Mouse (Mus musculus): ENCODE measurements around the gene Dennd1b. TPM values are rescaled to one million over a fixed set of nuclear protein-coding genes. Genes with fewer than 3 reads are reported as not detected.

The Dennd1b gene
- total RNA-seq, 1 experiment: 17.6 TPM

DNA sequence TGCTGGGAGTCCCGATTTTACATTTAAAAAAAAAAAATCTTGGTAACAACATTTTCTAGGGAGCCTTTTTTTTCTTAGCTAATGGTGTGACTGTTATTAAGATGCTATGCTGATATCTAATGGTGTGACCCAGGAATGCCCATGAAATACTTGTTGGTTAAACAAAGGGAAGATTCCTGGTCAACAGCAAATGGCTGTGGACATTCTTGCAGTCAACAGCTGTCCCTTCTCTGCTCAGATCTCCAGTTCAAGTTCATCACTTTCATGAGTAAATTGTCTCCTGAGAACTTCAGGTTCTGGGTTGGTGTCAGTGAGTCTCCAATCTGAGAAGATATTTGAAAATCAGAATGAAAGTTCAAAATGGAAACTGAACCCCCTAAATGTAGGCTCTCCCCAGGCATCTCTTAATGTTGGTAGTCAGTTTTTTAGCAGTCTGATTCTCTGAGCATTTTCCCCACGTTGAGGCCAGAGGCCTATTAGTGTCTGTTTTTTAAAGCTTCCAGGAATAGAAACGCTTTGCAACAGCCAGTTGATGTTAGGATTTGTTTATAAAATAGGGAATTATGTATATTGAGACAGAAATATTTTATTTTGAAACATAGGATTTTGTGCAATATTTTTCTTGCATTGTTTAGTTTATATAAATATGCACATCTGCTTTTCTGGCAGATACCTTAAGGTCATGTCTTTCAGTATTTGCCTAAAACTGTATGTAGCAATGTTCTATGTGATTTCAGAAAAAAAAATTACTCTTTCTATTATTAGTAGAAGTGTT is 211.0 kb downstream of the Dennd1b start:
- no peak overlapping the region for H3K9ac ChIP-seq (ENCODE audit: insufficient read depth, low read depth, low read length, poor library complexity, severe bottlenecking)
- no peak overlapping the region for H3K27ac ChIP-seq (ENCODE audit: insufficient read depth, low read depth, low read length, poor library complexity, severe bottlenecking)
- no peaks in the 10 kb centered on the region for H3K9me3 ChIP-seq (ENCODE audit: control insufficient read depth, insufficient read depth, low read depth, low read length)
- peaks cover 6% of the 10 kb centered on the region; the same call in 1 of the 2 replicates for H3K36me3 ChIP-seq (ENCODE audit: control insufficient read depth, insufficient read depth, low read length, poor library complexity, severe bottlenecking)
- H3K4me1 ChIP-seq (ENCODE audit: control insufficient read depth in 2 of 2, insufficient read depth in 2 of 2, low read length in 2 of 2, poor library complexity in 1 of 2): no peaks in the 10 kb centered on the region
- no peak for DNase-seq (ENCODE audit: low read depth, low spot score)
- no peak for TF ChIP-seq MAFK (IDR thresholded peaks at IDR 0.05; ENCODE audit: insufficient read depth, low read depth, low read length)
- no peak for TF ChIP-seq HCFC1 (IDR thresholded peaks at IDR 0.05; ENCODE audit: borderline replicate concordance, insufficient read depth, low read length)
- TF ChIP-seq ZC3H11A (IDR thresholded peaks at IDR 0.05; ENCODE audit: borderline replicate concordance, low read depth, low read length): no peak
- no peak for TF ChIP-seq CHD2 (IDR thresholded peaks at IDR 0.05; ENCODE audit: low read depth, low read length)
- no peak for TF ChIP-seq ZNF384 (IDR thresholded peaks at IDR 0.05; ENCODE audit: low read depth, low read length)
- no peak overlapping the region for H3K4me3 ChIP-seq (ENCODE audit: insufficient read depth in 1 of 2, low read depth in 1 of 2, low read length in 2 of 2, poor library complexity in 1 of 2, severe bottlenecking in 1 of 2)
- in situ Hi-C loops (cut with MboI; ENCODE audit: low sequenced_read_pairs in 2 of 2, unreplicated experiment in 2 of 2): loop anchor here in 1 of 2 experiments (25.0 kb wide), 1 partner anchor 337 kb away; the partner anchor contains the start of gene Lhx9

DNA sequence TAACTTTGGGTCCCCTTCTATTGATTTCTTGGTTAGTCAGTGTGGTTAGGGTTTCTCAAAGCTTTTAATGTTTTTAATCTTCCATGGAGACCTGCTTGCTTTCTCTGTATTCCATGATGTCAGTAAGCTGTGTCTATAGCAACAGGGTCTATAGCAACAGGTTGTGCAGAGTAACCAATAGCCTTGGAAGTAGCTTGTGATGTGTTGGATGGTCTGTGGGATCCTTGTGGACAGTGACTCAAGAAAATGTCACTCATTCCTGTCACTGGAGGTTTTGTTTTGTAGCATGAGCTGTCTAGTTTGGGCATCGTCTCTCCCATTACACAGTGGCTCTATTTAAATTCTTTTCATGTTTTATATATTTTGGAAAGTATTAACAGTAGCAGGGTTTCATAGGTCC is 216.5 kb downstream of the Dennd1b start:
- no peak overlapping the region for H3K27ac ChIP-seq (ENCODE audit: insufficient read depth, low read depth, low read length, poor library complexity, severe bottlenecking)
- DNase-seq (ENCODE audit: low read depth, low spot score): no peak
- no peaks in the 10 kb centered on the region for H3K36me3 ChIP-seq (ENCODE audit: control insufficient read depth, insufficient read depth, low read length, poor library complexity, severe bottlenecking)
- no peak overlapping the region for H3K4me3 ChIP-seq (ENCODE audit: insufficient read depth in 1 of 2, low read depth in 1 of 2, low read length in 2 of 2, poor library complexity in 1 of 2, severe bottlenecking in 1 of 2)
- H3K4me1 ChIP-seq (ENCODE audit: control insufficient read depth in 2 of 2, insufficient read depth in 2 of 2, low read length in 2 of 2, poor library complexity in 1 of 2): no peaks in the 10 kb centered on the region
- TF ChIP-seq ZNF384 (IDR thresholded peaks at IDR 0.05; ENCODE audit: low read depth, low read length) (no peak), CHD2 (IDR thresholded peaks at IDR 0.05; ENCODE audit: low read depth, low read length) (no peak), ZC3H11A (IDR thresholded peaks at IDR 0.05; ENCODE audit: borderline replicate concordance, low read depth, low read length) (no peak), HCFC1 (IDR thresholded peaks at IDR 0.05; ENCODE audit: borderline replicate concordance, insufficient read depth, low read length) (no peak), MAFK (IDR thresholded peaks at IDR 0.05; ENCODE audit: insufficient read depth, low read depth, low read length) (no peak)
- H3K9ac ChIP-seq (ENCODE audit: insufficient read depth, low read depth, low read length, poor library complexity, severe bottlenecking): no peak overlapping the region
- no peaks in the 10 kb centered on the region for H3K9me3 ChIP-seq (ENCODE audit: control insufficient read depth, insufficient read depth, low read depth, low read length)
- in situ Hi-C loops (cut with MboI; ENCODE audit: low sequenced_read_pairs in 2 of 2, unreplicated experiment in 2 of 2): no loop called here

DNA sequence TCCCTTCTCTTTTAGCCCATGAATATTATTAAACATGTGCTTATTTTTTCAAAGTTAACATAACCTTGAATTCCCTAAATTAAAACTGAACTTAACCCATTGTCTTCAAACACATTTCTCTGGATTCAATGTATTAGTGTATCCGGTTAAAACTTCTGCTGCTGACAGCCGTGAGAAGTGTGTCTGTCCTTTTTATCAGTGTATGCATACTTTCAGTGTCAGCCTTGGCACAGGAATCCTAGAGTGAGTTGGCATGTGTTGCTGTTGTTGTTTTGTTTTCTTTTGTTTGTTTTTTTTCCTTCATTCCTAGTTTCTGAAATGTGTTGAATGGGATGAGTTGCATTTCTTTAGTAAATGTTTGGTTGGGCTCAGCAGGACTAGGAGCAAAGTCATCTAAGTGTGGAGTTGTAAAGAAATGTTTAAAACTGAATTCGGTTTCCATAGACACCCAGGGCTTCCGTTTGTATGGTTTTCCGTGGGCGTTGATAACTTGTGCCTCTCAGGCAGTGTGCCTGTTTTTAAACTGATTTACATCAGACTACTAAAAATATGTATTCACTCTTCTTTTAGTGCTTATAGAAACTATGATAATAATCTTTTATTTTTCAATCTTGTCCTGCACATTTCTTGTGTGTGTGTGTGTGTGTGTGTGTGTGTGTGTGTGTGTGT is 217.4 kb downstream of the Dennd1b start:
- no peak overlapping the region for H3K4me3 ChIP-seq (ENCODE audit: insufficient read depth in 1 of 2, low read depth in 1 of 2, low read length in 2 of 2, poor library complexity in 1 of 2, severe bottlenecking in 1 of 2)
- TF ChIP-seq CHD2 (IDR thresholded peaks at IDR 0.05; ENCODE audit: low read depth, low read length) (no peak), HCFC1 (IDR thresholded peaks at IDR 0.05; ENCODE audit: borderline replicate concordance, insufficient read depth, low read length) (no peak), ZNF384 (IDR thresholded peaks at IDR 0.05; ENCODE audit: low read depth, low read length) (no peak), ZC3H11A (IDR thresholded peaks at IDR 0.05; ENCODE audit: borderline replicate concordance, low read depth, low read length) (no peak), MAFK (IDR thresholded peaks at IDR 0.05; ENCODE audit: insufficient read depth, low read depth, low read length) (no peak)
- no peaks in the 10 kb centered on the region for H3K9me3 ChIP-seq (ENCODE audit: control insufficient read depth, insufficient read depth, low read depth, low read length)
- no peak overlapping the region for H3K27ac ChIP-seq (ENCODE audit: insufficient read depth, low read depth, low read length, poor library complexity, severe bottlenecking)
- DNase-seq (ENCODE audit: low read depth, low spot score): no peak
- H3K36me3 ChIP-seq (ENCODE audit: control insufficient read depth, insufficient read depth, low read length, poor library complexity, severe bottlenecking): no peaks in the 10 kb centered on the region
- in situ Hi-C loops (cut with MboI; ENCODE audit: low sequenced_read_pairs in 2 of 2, unreplicated experiment in 2 of 2): no loop called here
- no peaks in the 10 kb centered on the region for H3K4me1 ChIP-seq (ENCODE audit: control insufficient read depth in 2 of 2, insufficient read depth in 2 of 2, low read length in 2 of 2, poor library complexity in 1 of 2)
- H3K9ac ChIP-seq (ENCODE audit: insufficient read depth, low read depth, low read length, poor library complexity, severe bottlenecking): no peak overlapping the region

DNA sequence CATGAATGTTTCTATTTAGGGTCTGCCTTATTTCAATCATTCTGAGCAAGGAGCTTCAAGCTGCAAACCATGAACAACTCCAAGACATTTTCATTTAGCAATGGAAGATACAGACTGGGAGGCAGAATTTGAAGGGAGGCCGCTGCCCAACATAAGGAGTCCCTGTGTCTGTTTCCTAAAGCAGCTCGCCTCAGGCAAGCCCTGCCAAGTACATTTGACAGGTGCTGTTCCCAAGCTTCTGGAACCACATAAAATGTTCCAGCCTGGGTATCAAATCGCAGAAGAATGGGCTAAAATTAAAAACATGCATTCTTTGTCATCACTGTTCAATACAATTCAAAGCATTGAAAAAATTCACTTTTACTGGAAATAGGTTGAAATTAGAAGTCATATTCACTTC is 229.4 kb downstream of the Dennd1b start:
- in situ Hi-C loops (cut with MboI; ENCODE audit: low sequenced_read_pairs in 2 of 2, unreplicated experiment in 2 of 2): no loop called here
- TF ChIP-seq ZC3H11A (IDR thresholded peaks at IDR 0.05; ENCODE audit: borderline replicate concordance, low read depth, low read length): no peak
- no peak for TF ChIP-seq MAFK (IDR thresholded peaks at IDR 0.05; ENCODE audit: insufficient read depth, low read depth, low read length)
- TF ChIP-seq CHD2 (IDR thresholded peaks at IDR 0.05; ENCODE audit: low read depth, low read length): no peak
- no peak for TF ChIP-seq HCFC1 (IDR thresholded peaks at IDR 0.05; ENCODE audit: borderline replicate concordance, insufficient read depth, low read length)
- TF ChIP-seq ZNF384 (IDR thresholded peaks at IDR 0.05; ENCODE audit: low read depth, low read length): no peak
- DNase-seq (ENCODE audit: low read depth, low spot score): no peak
- H3K4me3 ChIP-seq (ENCODE audit: insufficient read depth in 1 of 2, low read depth in 1 of 2, low read length in 2 of 2, poor library complexity in 1 of 2, severe bottlenecking in 1 of 2): no peak overlapping the region
- H3K9ac ChIP-seq (ENCODE audit: insufficient read depth, low read depth, low read length, poor library complexity, severe bottlenecking): no peak overlapping the region
- H3K9me3 ChIP-seq (ENCODE audit: control insufficient read depth, insufficient read depth, low read depth, low read length): no peaks in the 10 kb centered on the region
- H3K4me1 ChIP-seq (ENCODE audit: control insufficient read depth in 2 of 2, insufficient read depth in 2 of 2, low read length in 2 of 2, poor library complexity in 1 of 2): peaks cover 2 to 5% of the 10 kb centered on the region in 2 experiments; a peak in 2 of 4 replicates
- H3K27ac ChIP-seq (ENCODE audit: insufficient read depth, low read depth, low read length, poor library complexity, severe bottlenecking): no peak overlapping the region
- H3K36me3 ChIP-seq (ENCODE audit: control insufficient read depth, insufficient read depth, low read length, poor library complexity, severe bottlenecking): no peaks in the 10 kb centered on the region

Measured in ES-E14 (cell line).